Mouse (Mus musculus): ENCODE measurements around the gene Rsrc1.
A peak's percentile ranks its signal among the peaks of the same experiment; 100 is the strongest.

Rsrc1 gene

GRCm38 (mm10) chr3:66981101-66981661 is at the start of gene Rsrc1:
Rsrc1 (plus strand) TSS chr3:66981390.
- Histone ChIP-seq H3K27me3 (ENCODE audit: control insufficient read depth, insufficient read depth, low read length, poor library complexity, severe bottlenecking) (peaks cover 7% of the 10 kb centered on the region; the same call in 1 of the 2 replicates), H3K36me3 (ENCODE audit: control insufficient read depth, insufficient read depth, low read length, poor library complexity, severe bottlenecking) (no peaks in the 10 kb centered on the region)
- DNase-seq (ENCODE audit: low read depth, low spot score) = peak; percentile 43

- no peak for DNase-seq (ENCODE audit: low read depth, low spot score)
- Histone ChIP-seq H3K36me3 (ENCODE audit: control insufficient read depth, insufficient read depth, low read length, poor library complexity, severe bottlenecking) (no peaks in the 10 kb centered on the region), H3K27me3 (ENCODE audit: control insufficient read depth, insufficient read depth, low read length, poor library complexity, severe bottlenecking) (no peaks in the 10 kb centered on the region)
Measured at GRCm38 (mm10) chr3:66939675-66940074, 41.5 kb upstream of the Rsrc1 start.

- Histone ChIP-seq H3K27me3 (ENCODE audit: control insufficient read depth, insufficient read depth, low read length, poor library complexity, severe bottlenecking) (no peaks in the 10 kb centered on the region), H3K36me3 (ENCODE audit: control insufficient read depth, insufficient read depth, low read length, poor library complexity, severe bottlenecking) (no peaks in the 10 kb centered on the region)
- DNase-seq (ENCODE audit: low read depth, low spot score) = no peak
Measured at GRCm38 (mm10) chr3:66955126-66955525, 26.1 kb upstream of the Rsrc1 start.

GRCm38 (mm10) chr3:66959972-66960371 is 21.2 kb upstream of the Rsrc1 start:
- DNase-seq (ENCODE audit: low read depth, low spot score) = no peak
- no peaks in the 10 kb centered on the region for H3K36me3 ChIP-seq (ENCODE audit: control insufficient read depth, insufficient read depth, low read length, poor library complexity, severe bottlenecking)

GRCm38 (mm10) chr3:66964884-66965283 is 16.3 kb upstream of the Rsrc1 start:
- H3K36me3 ChIP-seq (ENCODE audit: control insufficient read depth, insufficient read depth, low read length, poor library complexity, severe bottlenecking) = no peaks in the 10 kb centered on the region
- no peak for DNase-seq (ENCODE audit: low read depth, low spot score)
- no peaks in the 10 kb centered on the region for H3K27me3 ChIP-seq (ENCODE audit: control insufficient read depth, insufficient read depth, low read length, poor library complexity, severe bottlenecking)

More at GRCm38 (mm10) chr3:66959972-66960371, 21.2 kb upstream of the Rsrc1 start:
- no peaks in the 10 kb centered on the region for H3K27me3 ChIP-seq (ENCODE audit: control insufficient read depth, insufficient read depth, low read length, poor library complexity, severe bottlenecking)

GRCm38 (mm10) chr3:66967508-66967907 is 13.7 kb upstream of the Rsrc1 start:
- Histone ChIP-seq H3K36me3 (ENCODE audit: control insufficient read depth, insufficient read depth, low read length, poor library complexity, severe bottlenecking) (no peaks in the 10 kb centered on the region), H3K27me3 (ENCODE audit: control insufficient read depth, insufficient read depth, low read length, poor library complexity, severe bottlenecking) (no peaks in the 10 kb centered on the region)
- DNase-seq (ENCODE audit: low read depth, low spot score) = no peak

- no peaks in the 10 kb centered on the region for H3K27me3 ChIP-seq (ENCODE audit: control insufficient read depth, insufficient read depth, low read length, poor library complexity, severe bottlenecking)
- no peak for DNase-seq (ENCODE audit: low read depth, low spot score)
- no peaks in the 10 kb centered on the region for H3K36me3 ChIP-seq (ENCODE audit: control insufficient read depth, insufficient read depth, low read length, poor library complexity, severe bottlenecking)
Measured at GRCm38 (mm10) chr3:66970261-66970660, 10.9 kb upstream of the Rsrc1 start.

- DNase-seq (ENCODE audit: low read depth, low spot score) = no peak
- no peaks in the 10 kb centered on the region for H3K27me3 ChIP-seq (ENCODE audit: control insufficient read depth, insufficient read depth, low read length, poor library complexity, severe bottlenecking)
- no peaks in the 10 kb centered on the region for H3K36me3 ChIP-seq (ENCODE audit: control insufficient read depth, insufficient read depth, low read length, poor library complexity, severe bottlenecking)
Measured at GRCm38 (mm10) chr3:66970661-66971331, 10.4 kb upstream of the Rsrc1 start.

GRCm38 (mm10) chr3:66972191-66972950 is 8.8 kb upstream of the Rsrc1 start:
- no peaks in the 10 kb centered on the region for H3K36me3 ChIP-seq (ENCODE audit: control insufficient read depth, insufficient read depth, low read length, poor library complexity, severe bottlenecking)
- H3K27me3 ChIP-seq (ENCODE audit: control insufficient read depth, insufficient read depth, low read length, poor library complexity, severe bottlenecking) = 0 out of 2 replicates have a peak, but pooled peaks cover 2% of the 10 kb centered on the region
- DNase-seq (ENCODE audit: low read depth, low spot score) = peak; percentile 18

- peaks cover 7% of the 10 kb centered on the region; the same call in 1 of the 2 replicates for H3K27me3 ChIP-seq (ENCODE audit: control insufficient read depth, insufficient read depth, low read length, poor library complexity, severe bottlenecking)
- DNase-seq (ENCODE audit: low read depth, low spot score) = peak; percentile 76
- no peaks in the 10 kb centered on the region for H3K36me3 ChIP-seq (ENCODE audit: control insufficient read depth, insufficient read depth, low read length, poor library complexity, severe bottlenecking)
Measured at GRCm38 (mm10) chr3:66973391-66973943, 7.7 kb upstream of the Rsrc1 start.

- no peak for DNase-seq (ENCODE audit: low read depth, low spot score)
- peaks cover 7% of the 10 kb centered on the region; the same call in 1 of the 2 replicates for H3K27me3 ChIP-seq (ENCODE audit: control insufficient read depth, insufficient read depth, low read length, poor library complexity, severe bottlenecking)
- H3K36me3 ChIP-seq (ENCODE audit: control insufficient read depth, insufficient read depth, low read length, poor library complexity, severe bottlenecking) = no peaks in the 10 kb centered on the region
Measured at GRCm38 (mm10) chr3:66974501-66974900, 6.7 kb upstream of the Rsrc1 start.

GRCm38 (mm10) chr3:66976889-66977615 is 4.1 kb upstream of the Rsrc1 start:
- H3K36me3 ChIP-seq (ENCODE audit: control insufficient read depth, insufficient read depth, low read length, poor library complexity, severe bottlenecking) = no peaks in the 10 kb centered on the region
- peaks cover 7% of the 10 kb centered on the region; the same call in 1 of the 2 replicates for H3K27me3 ChIP-seq (ENCODE audit: control insufficient read depth, insufficient read depth, low read length, poor library complexity, severe bottlenecking)
- no peak for DNase-seq (ENCODE audit: low read depth, low spot score)

- Histone ChIP-seq H3K27me3 (ENCODE audit: control insufficient read depth, insufficient read depth, low read length, poor library complexity, severe bottlenecking) (peaks cover 7% of the 10 kb centered on the region; the same call in 1 of the 2 replicates), H3K36me3 (ENCODE audit: control insufficient read depth, insufficient read depth, low read length, poor library complexity, severe bottlenecking) (no peaks in the 10 kb centered on the region)
- peak; percentile 29 for DNase-seq (ENCODE audit: low read depth, low spot score)
Measured at GRCm38 (mm10) chr3:66977811-66978456, 3.3 kb upstream of the Rsrc1 start.

All from splenic B cell, adult 2 months (primary cell).